Mouse (Mus musculus) left cerebral cortex, adult 8-10 months (tissue): ENCODE measurements around the gene 2010111I01Rik. TPM values are rescaled to one million over a fixed set of nuclear protein-coding genes. Genes with fewer than 3 reads are reported as not detected.

Experiments used
- DNase-seq, 2 experiments: peaks; one replicate each; pipeline ENCODE4 v3.0.0; 2022; ENCODE audit warnings: low spot score in 2 of 2
- total RNA-seq, 4 experiments: library from RNA; stranded (reverse); gene quantifications; 2 replicates each; pipeline ENCODE4 v1.2.4; 2022

Gene 2010111I01Rik
- total RNA-seq, 4 experiments from 2014 or later = 98.0 to 105 (median 103) TPM

DNA sequence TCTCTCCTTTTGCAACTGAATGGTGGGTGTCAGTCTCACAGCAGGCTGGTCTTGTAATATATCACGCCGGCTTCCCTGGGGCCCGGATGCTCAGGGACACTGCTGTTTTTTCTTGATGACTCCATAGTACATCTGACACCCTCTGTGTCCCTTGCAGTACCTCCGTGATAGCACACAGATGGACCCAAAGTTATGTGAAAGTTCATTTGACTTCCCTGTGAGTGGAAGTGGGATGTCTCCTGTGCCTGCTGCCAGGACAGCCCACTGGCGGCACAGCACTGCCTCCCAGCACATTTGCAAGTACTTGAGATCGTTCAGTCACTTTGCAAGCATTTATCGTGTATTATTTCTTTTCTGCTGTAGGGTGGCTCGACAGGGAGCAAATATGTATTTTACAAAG, 315.1 kb downstream of the 2010111I01Rik start:
- no peak for DNase-seq

DNA sequence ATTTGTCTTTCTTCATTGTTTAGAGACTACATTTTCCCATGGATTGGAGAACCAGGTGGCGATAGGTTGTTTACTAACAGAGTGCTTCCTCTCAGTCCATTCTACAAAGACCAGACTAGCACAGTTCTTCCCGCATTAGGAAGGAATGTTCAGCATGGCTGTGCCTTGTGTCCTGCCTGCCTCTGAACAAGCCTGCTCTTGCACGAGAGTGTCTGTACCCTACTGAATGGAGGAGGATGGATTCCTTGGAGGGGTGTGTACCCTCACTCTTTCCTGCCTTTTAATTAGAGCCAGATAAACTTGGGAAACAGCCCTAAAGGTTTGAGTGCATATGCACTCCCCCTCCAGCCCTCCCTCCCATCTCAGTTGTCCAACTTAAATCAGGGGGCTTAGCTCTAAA, 315.7 kb downstream of the 2010111I01Rik start:
- DNase-seq = no peak

DNA sequence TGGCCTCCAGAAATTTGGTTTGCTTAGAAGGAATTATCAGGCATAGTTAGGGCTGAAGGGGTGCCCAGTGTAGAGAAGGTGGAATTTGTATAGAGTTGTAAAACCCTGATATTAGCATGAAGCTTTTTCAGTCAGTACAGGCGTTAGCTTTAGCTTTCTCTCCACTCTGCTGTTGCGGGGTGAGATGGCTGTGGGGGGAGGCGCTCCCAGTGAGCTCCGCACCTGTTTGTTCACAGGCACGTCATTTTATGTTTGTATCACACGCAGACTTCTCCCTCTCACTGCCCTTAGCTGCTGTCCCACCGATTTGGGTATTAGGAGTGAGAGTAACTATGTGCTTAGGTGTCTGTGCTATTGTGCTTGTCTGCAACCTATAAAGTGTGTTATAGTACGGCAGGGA, 316.5 kb downstream of the 2010111I01Rik start:
- no peak for DNase-seq

DNA sequence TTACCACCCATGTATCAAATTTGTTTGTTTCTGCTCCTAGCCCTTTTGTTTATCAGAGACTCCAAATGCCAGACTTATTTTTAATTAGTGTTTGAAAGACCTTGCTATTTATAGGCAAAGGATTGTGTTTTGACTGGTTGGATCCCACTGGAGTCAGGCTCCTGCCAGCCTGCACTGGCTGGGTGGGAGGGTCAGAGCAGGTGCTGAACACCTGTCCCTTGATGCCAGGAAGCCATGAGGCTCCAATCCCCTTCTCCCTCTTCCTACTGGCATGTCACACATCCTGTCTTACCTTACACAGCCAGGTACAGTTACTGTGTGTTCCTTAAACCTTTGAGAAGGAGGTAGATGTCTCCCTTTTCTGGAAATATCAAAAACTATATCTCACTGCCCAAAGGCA, 318.5 kb downstream of the 2010111I01Rik start:
- DNase-seq = no peak

DNA sequence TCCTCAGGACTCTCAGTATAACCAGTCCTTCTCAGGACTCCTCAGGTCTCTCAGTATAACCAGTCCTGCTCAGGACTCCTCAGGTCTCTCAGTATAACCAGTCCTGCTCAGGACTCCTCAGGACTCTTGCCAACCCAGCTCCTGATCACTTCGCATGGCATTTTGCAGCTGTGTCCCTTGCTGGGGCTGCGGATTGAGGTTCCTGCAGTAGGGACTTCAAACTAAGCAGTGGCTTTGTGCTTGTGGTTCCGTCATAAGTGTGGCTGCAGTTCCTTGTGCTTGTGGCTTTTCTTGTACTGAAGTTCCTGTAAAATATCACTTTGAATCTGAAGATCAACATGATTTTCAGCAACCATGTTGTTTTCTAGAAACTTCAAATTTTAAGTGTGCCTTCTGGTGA, 320.1 kb downstream of the 2010111I01Rik start:
- no peak for DNase-seq

DNA sequence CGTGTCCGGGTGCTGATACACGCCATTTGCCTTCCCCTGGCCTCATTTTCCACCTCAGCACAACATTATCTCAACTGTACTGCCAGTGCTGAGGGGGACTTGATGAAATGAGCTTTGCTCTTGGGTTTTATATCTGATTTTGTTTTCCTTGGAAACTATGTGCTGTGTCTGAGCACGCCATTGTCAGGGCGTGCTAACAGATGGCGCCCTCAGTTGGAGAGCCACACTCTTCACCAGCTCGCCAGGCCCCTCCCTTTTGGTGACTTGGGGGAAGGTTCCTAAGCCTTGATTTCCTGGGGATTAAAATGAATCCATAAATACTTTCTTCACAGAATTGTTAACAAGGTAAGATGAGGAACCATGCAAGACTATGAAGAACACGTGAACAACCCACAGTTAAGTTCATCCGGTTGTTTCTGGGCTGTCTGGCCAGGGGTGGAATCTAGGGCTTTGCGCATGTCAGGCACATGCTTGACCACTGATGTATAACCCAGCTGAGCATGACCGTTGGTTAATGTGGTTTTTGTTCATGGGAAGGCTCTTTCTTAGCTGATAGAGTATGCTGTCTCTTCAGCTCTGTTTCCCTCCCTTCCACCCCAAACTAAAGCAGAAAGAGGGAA, 321.9 kb downstream of the 2010111I01Rik start:
- DNase-seq = no peak

DNA sequence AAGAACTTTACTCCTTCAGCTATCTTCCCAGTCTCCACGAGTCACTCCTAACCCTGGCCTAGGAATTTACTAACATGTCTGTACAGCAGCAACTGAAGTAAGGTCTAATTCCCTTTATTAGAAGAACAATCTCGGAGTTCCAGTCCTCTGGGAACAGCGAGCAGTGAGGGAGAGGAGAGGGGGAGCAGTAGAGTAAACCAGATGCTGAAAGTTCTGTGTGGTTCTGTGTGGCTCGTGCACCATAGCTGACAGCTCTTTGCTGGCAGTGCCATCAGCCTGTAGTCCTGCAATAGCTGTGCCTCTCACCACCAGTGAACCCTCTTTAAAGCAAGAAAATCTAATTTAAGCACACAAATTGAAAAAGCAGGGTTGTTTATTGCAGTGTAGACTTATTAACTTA, 324.5 kb downstream of the 2010111I01Rik start:
- DNase-seq = no peak

DNA sequence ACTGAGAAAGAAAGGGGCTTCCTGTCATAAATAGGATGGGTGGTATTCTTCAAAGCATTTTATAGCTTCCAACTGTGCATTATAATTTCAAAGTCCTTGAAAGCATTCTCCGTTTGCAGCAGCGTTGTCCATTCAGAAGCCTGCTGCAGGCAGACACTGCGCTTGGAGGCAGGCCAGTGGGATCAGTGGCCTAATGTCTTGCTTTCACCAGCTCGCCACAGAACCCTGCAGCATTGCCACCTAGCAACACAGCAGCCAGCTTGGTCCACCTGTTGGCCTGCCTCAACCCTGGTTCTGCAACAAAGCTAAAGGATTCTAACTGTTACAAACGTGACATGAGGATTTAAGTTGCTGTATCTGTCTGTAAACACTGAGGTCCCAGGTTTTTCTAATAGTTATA, 325.0 kb downstream of the 2010111I01Rik start:
- no peak for DNase-seq

DNA sequence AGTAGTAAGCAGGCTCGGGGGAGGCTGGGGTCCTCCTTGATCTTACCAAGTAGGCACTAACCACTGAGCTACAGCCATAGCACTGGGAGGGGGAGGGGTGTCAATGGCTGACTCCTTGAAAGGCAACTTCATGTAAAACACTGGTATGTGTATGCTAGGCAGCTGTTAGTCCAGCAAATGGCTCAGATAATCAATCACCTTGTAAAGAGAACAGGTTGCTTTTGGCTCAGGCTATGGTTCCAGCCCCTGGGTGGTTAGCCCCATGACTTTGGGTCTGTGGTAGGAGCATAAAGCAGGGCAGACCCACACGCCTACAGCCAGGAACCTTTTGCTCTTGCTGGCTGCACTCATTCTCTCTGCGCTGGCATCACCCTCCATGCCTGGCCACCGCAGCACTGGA, 325.4 kb downstream of the 2010111I01Rik start:
- no peak for DNase-seq

DNA sequence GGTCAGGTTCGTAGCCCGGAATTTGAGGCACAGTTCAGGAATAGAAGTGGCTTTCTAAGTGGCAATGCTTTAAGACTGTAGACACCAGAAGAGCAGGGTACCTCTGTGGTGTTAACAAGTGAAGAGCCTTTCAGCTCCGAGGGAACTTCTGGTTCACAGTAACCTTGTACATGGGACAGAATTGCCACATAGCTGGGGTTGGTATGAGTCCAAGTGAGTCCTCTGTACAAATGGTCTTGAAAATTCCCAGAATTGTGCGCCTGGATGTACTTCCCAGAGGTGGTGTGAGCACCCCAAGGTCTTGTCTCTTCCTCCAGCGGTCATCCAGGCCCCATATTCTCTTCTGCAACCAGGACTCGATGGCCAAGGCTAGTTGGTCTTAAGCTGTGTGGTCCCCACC, 326.3 kb downstream of the 2010111I01Rik start:
- DNase-seq = no peak

DNA sequence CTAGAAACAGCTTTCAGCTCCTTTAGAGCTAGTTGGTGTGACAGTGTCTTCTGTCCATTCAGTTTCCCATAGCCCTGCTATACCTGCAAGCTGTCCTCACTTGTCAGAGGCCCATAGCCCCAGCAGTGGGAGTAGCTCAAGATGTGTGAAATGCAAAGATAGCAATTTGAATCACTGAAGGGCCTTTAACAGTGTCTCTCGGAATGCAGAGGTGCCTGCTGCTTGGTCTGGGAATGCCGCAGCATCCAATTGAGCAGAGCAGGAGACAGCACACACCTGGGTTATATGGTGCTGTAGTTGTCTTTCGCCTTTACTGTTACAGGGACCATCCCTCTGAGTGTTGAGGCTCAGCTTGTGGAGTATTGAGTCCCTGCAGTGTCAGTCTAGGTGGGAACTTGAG, 329.0 kb downstream of the 2010111I01Rik start:
- DNase-seq = no peak

DNA sequence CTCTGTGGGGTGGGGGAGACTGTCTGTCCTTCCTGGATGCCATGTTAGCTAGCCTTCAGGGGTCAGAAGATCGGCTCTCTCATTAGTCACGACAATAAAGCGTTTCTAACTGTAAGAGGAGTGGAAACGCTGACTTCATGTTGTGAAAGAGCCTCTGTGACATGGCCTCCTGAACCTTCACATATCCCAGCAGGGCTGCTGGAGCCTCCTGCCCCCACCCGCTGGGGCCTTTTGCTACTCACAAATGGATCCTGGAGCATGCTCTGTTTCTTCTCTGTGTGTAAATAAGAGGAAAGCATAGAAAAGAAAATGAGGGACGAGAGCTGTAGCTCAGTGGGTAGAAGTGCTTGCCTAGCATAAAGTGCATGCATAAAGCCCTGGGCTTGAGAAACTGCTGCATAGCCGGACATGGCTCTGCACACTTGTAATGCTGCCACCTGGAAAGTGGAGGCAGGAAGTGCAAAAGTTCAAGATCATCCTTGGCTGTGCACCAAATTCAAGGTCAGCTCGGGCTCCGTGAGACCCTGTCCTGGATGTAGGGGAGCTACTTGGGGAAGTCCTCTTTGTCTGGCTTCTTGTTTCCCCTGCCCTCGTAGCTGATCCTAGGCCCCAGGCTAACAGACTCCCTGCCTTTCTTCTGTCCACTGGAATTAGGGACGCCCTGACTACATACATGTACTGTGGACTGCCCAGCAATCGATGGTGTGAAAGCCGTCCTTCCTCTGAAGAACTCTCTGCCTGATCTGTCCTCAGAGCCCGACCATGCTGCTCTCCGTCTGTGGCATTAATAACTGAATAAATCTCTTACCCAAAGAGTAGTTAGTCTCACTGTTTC, 329.9 kb downstream of the 2010111I01Rik start:
- no peak for DNase-seq

DNA sequence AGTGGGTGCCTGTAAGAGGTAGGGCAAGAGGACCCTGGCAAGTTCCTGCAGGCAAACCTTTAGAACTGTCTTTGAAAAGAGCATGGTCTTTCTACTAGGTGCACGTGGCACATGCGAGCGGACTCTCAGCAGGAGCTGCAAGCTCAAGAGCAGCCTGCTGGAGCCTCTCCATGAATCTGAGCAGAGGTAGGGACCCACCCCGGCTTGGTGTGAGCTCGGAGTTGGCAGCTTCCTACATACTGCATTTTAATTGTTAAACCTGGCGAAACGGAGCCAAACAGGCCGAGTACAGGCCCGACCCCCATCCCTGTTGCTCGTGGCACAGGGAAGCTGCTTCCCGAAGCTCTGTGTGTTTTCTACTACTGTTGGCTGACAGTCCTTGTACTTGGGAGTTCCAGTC, 331.6 kb downstream of the 2010111I01Rik start:
- no peak for DNase-seq

DNA sequence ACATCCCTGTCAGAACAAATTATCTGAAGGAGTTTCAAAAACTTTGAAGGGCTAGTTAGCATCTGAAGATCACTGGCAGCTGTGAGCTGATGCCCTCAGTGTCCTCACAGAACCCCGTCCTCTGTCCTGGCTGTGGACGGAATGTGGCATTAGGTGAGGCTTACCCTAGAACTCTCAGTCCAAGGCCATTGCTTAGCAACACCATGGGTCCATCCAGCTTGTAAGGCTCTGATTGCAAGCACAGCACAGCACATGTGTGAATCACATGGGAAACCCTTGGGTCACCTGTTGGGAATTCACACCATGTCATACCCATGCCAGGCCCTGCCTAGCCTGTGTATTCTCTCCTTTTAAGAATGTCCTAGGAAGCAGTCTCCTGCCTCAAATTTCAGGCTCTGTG, 332.3 kb downstream of the 2010111I01Rik start:
- no peak for DNase-seq

DNA sequence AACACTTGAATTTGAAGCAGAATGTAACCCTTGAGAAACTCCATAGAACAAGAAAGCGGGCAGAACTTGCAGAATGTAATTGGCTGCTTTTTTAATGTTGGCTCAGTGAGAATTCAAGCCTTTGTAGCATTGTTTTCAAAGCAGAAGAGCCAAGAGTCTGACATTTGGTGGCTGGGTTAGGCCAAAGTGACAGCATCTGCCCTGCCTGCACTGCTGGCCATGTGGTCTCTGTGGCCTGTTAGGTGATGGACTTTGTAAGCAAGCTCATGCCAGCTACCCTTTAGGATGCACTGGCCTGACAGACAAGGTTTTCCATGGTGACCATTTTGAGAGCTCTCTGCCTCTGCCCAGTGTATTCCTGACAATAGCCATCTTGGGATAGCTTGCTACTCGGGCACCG, 333.2 kb downstream of the 2010111I01Rik start:
- no peak for DNase-seq

DNA sequence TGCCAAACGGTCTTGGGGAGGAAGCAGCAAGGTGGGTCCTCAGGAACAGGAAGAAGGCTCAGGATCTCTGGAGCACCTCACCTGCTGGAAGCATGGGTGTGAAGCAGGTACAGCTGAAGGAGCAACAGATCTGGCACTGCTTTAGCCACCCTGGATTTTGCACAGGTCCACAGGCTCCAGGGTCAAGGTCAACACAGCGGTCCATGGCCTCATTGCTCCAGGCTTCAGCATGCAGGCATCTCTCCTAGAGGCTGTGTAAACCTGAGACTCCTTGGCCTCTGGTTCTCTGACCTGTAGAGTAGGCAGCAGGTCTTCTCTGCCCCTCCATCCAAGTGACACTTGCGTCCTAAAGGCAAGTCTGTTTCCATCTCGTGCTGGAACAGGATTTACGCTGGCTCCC, 334.2 kb downstream of the 2010111I01Rik start:
- no peak for DNase-seq

DNA sequence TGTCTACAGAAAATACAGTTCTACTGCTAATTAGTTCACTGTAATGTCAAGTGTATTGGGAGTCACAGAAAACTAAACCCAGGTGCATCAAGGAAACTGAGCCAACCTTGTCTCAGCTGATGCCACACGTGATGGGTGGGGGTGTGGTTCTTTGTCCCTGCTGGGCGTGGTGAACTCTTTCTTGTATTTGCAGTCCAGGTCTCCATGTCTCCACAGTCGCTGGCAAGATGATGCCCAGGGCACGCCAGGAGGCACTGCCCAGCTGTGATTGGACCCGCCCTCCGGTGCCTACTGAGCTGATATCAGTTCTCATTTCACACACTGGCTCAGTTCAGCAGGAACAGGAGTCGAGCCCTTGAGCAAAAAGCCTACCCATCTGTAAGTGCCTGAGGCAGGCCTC, 336.2 kb downstream of the 2010111I01Rik start:
- DNase-seq = no peak

DNA sequence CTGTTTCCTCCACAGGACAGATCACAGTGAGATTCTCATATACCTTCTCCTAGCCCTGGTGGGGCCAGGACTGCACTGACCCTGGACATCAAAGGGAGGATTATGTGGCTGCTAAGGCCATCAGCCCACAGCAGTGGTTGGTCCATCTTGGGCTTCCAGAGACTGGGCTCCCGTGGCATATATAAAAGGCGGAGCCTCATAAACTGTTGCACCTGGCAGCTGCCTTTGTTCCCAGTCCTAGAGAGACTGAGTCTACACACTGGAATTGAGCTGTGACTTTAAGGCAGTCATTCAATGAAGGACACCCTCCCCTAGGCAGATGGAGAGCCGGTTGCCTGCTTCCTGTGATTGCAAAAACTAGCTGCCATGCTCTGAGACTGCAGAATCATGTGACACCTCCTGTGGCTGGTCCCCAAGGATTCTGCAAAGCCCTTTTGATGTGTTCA, 337.1 kb downstream of the 2010111I01Rik start:
- no peak for DNase-seq

DNA sequence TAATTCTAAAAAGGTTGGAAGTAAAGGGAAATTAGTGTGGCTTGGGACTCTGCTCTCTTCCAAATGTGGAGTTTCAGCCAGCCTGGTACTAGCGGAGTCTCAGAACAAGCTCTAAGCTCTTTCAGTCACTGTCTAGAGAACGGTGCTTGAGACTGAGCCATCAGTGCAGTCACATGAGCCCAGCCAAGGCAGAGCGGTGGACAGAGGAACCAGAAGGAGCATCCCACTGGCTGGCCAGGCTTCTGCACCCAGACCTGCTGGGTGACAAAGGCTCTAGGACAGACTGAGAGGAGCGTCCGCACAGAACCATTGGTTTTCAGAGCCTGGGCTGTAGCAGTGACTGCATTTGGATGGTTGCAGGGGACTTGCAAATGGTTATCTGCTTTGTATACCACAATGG, 337.7 kb downstream of the 2010111I01Rik start:
- no peak for DNase-seq

DNA sequence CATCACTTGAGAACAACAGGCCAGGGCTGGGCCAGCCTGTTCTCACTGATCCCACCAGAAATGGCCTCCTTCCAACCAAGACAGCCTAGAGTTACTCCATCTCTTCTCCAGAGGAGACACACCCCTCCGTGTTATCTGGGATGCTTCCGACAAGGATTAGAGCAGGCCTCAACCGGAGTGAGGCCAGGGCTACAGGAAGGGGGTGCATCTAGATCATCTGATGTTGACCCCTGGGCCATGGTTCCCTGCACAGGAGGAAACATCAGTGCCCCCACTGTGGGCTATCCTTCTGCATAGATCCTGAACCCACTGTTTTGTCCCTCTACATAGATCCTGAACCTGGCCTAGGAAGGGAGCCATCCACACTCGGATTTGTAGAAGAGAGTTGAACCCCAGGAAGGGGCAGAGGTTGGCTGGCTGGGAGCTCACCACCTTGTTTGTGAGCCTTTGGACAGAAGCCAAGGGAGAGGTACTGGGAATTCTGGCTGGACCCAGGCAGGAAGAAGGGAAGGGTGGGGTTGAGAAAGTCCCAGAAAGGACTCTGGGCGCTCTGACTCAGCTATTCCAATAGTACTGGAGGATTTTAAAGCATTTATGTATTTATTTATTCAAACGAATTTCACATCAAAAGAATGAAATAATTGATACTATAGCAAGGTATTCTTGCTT, 339.6 kb downstream of the 2010111I01Rik start:
- no peak for DNase-seq

DNA sequence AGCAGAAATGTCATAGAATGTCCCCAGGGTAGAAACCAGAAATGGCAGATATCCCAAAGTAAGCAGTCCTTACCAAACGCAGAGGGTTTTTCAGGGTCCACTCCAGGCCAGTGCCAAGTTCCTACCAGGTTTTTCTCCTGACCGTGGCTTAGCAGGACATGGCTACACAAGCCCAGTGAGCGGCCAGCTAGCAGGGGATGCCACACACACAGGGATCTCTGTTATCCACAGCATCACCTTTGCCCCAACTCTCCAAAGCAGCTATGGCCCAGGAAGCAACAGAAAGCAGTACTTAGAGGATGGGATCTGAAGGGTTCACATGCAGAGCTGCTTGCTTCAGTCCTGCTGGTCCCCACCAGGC, 340.1 kb downstream of the 2010111I01Rik start:
- no peak for DNase-seq

DNA sequence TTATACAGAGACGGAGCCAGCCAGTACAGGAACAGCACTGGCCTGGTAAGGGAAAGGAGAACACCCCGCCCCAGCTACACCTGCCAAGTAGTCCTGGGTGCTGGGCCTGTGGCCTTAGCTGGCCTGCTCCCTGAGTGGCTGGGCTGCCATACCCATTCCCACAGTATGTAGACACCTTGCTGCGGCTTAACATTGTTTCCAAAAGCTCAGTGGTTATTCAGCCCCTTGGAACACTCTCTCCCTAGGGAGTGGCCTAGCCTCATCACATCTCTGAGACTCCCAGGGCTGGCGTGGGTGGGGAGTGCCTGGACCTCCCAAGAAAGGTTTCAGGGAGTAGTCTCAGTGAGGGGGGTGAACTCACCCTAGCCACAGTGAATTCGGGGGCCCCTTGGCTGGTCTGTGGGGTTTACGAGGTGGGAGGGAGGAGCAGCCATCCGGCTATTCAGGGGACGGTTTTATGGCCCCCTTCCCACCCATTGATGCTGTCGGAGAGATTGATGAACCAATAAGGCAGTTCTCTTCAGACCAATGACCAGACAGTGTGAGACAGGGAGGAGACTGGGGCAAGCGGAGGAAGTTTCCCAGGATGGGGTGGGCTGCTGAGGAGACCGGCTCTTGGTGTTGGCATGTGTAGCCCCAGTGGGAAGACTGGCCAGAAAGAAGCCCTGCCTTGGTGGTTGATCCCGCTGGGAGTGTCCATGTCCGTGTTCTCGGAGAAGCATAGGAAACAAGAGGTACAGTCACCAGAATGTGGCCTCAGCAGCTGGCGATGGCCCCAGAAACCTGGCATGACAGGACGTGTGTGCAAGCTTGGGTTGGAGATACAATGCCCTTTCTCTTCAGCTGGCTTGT, 340.7 kb downstream of the 2010111I01Rik start:
- peak in 1 of 2 experiments; percentile 57 for DNase-seq
